Mouse (Mus musculus) myocyte (in vitro differentiated cells): ENCODE results near the gene Fdx1.

Experiments used
- CEBPB ChIP-seq: IDR thresholded peaks from 2 replicates; pipeline ENCODE4 v1.6.1; 2011; ENCODE audit warnings: mild to moderate bottlenecking, moderate library complexity; ENCODE audit not compliant: poor library complexity, insufficient read depth, severe bottlenecking
- E2F4 ChIP-seq: IDR thresholded peaks from one replicate; pipeline ENCODE4 v1.6.1; 2011; ENCODE audit warnings: mild to moderate bottlenecking, control low read depth, moderate library complexity; ENCODE audit not compliant: insufficient read depth
- MYOG ChIP-seq, 3 experiments: IDR thresholded peaks; one replicate each; pipeline ENCODE4 v1.6.1; 2011; ENCODE audit warnings: control low read depth in 2 of 3, low read depth in 2 of 3, mild to moderate bottlenecking in 2 of 3; ENCODE audit not compliant: insufficient read length in 2 of 3, control insufficient read depth in 1 of 3, insufficient read depth in 1 of 3
- POLR2A ChIP-seq: IDR thresholded peaks from one replicate; pipeline ENCODE4 v1.6.1; 2011; ENCODE audit warnings: low read depth, mild to moderate bottlenecking, control low read depth, moderate library complexity; ENCODE audit not compliant: insufficient read length
- POLR2AphosphoS2 ChIP-seq: IDR thresholded peaks from one replicate; pipeline ENCODE4 v1.6.1; 2011; ENCODE audit warnings: low read depth, control low read depth; ENCODE audit not compliant: insufficient read length
- TCF12 ChIP-seq: IDR thresholded peaks from one replicate; pipeline ENCODE4 v1.6.1; 2011; ENCODE audit warnings: mild to moderate bottlenecking, control low read depth; ENCODE audit not compliant: poor library complexity, insufficient read depth, severe bottlenecking

DNA sequence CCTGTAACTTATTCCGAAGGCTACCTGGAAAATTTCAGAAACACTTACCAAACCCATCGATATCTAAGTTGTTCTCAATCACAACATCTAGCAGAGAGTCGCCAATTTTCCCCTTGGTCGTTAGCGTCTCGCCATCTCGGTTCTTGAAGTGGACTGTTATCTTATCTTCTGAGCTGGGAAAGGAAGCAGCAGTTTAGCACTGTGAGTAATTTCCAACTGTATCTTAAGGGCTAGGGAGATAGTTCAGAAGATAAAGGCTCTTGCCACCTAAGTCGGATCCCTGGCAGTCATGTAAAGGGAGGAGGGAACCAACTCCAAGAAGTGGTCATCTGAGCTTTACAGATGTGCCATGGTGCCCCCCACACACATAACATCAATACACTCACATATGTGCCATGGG lies 6.3 kb downstream of the Fdx1 start:
- TF ChIP-seq POLR2AphosphoS2 (no peak), POLR2A (no peak), E2F4 (no peak), CEBPB (no peak), TCF12 (no peak), MYOG (IDR thresholded peaks at IDR 0.05; ENCODE audit: control insufficient read depth in 1 of 3, insufficient read depth in 1 of 3, insufficient read length in 2 of 3, low read depth in 2 of 3) (no peak)
